Mouse (Mus musculus): ENCODE results near the gene Fry. TPM values are rescaled to one million over a fixed set of nuclear protein-coding genes. Genes with fewer than 3 reads are reported as not detected.

Gene Fry
- total RNA-seq, 2 experiments from 2014 or later, result 41.0 to 43.4 TPM

- DNase-seq (ENCODE audit: low spot score in 2 of 2), result no peak
Observed at GRCm38 (mm10) chr5:150382411-150382810, 264.0 kb downstream of the Fry start.

- DNase-seq (ENCODE audit: low spot score in 2 of 2), result no peak
Observed at GRCm38 (mm10) chr5:150384272-150385215, 266.1 kb downstream of the Fry start.

- DNase-seq (ENCODE audit: low spot score in 2 of 2), result no peak
Observed at GRCm38 (mm10) chr5:150385224-150385623, 266.8 kb downstream of the Fry start.

GRCm38 (mm10) chr5:150388623-150389022 is 270.2 kb downstream of the Fry start:
- DNase-seq (ENCODE audit: low spot score in 2 of 2), result no peak

- no peak for DNase-seq (ENCODE audit: low spot score in 2 of 2)
Observed at GRCm38 (mm10) chr5:150389589-150390377, 271.3 kb downstream of the Fry start.

GRCm38 (mm10) chr5:150390422-150390821 is 272.0 kb downstream of the Fry start:
- DNase-seq (ENCODE audit: low spot score in 2 of 2), result no peak

GRCm38 (mm10) chr5:150394645-150395044 is 276.2 kb downstream of the Fry start:
- DNase-seq (ENCODE audit: low spot score in 2 of 2), result no peak

GRCm38 (mm10) chr5:150402832-150403447 is 284.5 kb downstream of the Fry start:
- no peak for DNase-seq (ENCODE audit: low spot score in 2 of 2)

GRCm38 (mm10) chr5:150404867-150405266 is 286.4 kb downstream of the Fry start:
- DNase-seq (ENCODE audit: low spot score in 2 of 2), result no peak

GRCm38 (mm10) chr5:150408979-150409378 is 290.5 kb downstream of the Fry start:
- no peak for DNase-seq (ENCODE audit: low spot score in 2 of 2)

GRCm38 (mm10) chr5:150409451-150410045 is 291.1 kb downstream of the Fry start:
- no peak for DNase-seq (ENCODE audit: low spot score in 2 of 2)

GRCm38 (mm10) chr5:150412750-150413450 is 294.5 kb downstream of the Fry start:
- DNase-seq (ENCODE audit: low spot score in 2 of 2), result no peak

GRCm38 (mm10) chr5:150414823-150415222 is 296.4 kb downstream of the Fry start:
- DNase-seq (ENCODE audit: low spot score in 2 of 2), result no peak

- DNase-seq (ENCODE audit: low spot score in 2 of 2), result no peak
Observed at GRCm38 (mm10) chr5:150417223-150417622, 298.8 kb downstream of the Fry start.

GRCm38 (mm10) chr5:150418035-150418434 is 299.6 kb downstream of the Fry start:
- DNase-seq (ENCODE audit: low spot score in 2 of 2), result no peak

- DNase-seq (ENCODE audit: low spot score in 2 of 2), result no peak
Observed at GRCm38 (mm10) chr5:150425038-150425437, 306.6 kb downstream of the Fry start.

- no peak for DNase-seq (ENCODE audit: low spot score in 2 of 2)
Observed at GRCm38 (mm10) chr5:150426595-150426994, 308.1 kb downstream of the Fry start.

GRCm38 (mm10) chr5:150431286-150431685 is 312.8 kb downstream of the Fry start:
- no peak for DNase-seq (ENCODE audit: low spot score in 2 of 2)

GRCm38 (mm10) chr5:150432960-150433359 is 314.5 kb downstream of the Fry start:
- no peak for DNase-seq (ENCODE audit: low spot score in 2 of 2)

GRCm38 (mm10) chr5:150436629-150437389 is 318.4 kb downstream of the Fry start:
- no peak for DNase-seq (ENCODE audit: low spot score in 2 of 2)

All from adrenal gland, postnatal 4 days (tissue).